ENCODE assay signal across 19 mouse cellular contexts in the genomic region with DNA sequence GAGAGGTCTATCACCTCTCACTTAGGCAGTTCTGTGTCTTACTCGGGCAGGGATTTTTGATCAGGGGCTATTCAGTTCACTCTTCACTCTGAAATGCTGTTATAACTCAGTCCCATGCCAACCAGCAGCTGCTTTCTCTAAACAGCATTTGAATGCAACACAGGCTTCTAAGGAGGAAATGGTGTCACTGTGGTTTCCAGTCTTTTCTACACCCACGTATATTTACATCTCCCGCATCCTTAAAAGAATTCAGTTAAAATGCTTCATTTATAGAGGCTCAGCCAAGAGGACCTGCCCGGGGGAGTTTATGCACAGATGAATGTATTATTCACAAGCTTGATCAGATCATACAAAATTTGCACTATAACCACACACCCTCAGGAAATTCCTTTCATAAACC.
DNase-seq lines count a peak whose midpoint lies in the region; ATAC-seq and TF ChIP-seq lines count a peak whose summit lies in the region.
"Had no signal": no experiment of that assay in that cellular context is flagged by ENCODE, and none has a peak within 500 bp of the region (broad histone marks: within the 10 kb centered on the region; RNA-seq: fewer than 3 reads in every experiment).

No protein-coding gene starts in this region.

- no peak overlapping the region for H3K9ac ChIP-seq in forebrain, embryonic 15.5 days (replicated peaks)
- H3K9ac ChIP-seq in hindbrain, postnatal 0 days (replicated peaks; ENCODE audit: low read length), result no peak overlapping the region
- no peak overlapping the region for H3K9ac ChIP-seq in hindbrain, embryonic 11.5 days (ENCODE audit: low read depth, low read length)
- H3K9ac ChIP-seq in midbrain, embryonic 14.5 days (replicated peaks; ENCODE audit: low read length), result no peak overlapping the region
- H3K9ac ChIP-seq: hindbrain, embryonic 14.5 days; kidney, embryonic 15.5 days; midbrain, embryonic 12.5 days had no signal

- no peak overlapping the region for H3K4me3 ChIP-seq in forebrain, embryonic 15.5 days
- no peak overlapping the region for H3K4me3 ChIP-seq in forebrain, embryonic 10.5 days
- no peak overlapping the region for H3K4me3 ChIP-seq in hindbrain, postnatal 0 days (ENCODE audit: low read length)
- H3K4me3 ChIP-seq in hindbrain, embryonic 11.5 days (ENCODE audit: low read depth, low read length), result no peak overlapping the region
- H3K4me3 ChIP-seq in midbrain, embryonic 14.5 days (replicated peaks; ENCODE audit: low read depth, low read length), result no peak overlapping the region
- no peak overlapping the region for H3K4me3 ChIP-seq in midbrain, embryonic 10.5 days
- H3K4me3 ChIP-seq: erythroblast, embryonic 14.5 days; heart, embryonic 10.5 days; kidney, embryonic 15.5 days; midbrain, embryonic 12.5 days; myocyte had no signal

- ATAC-seq in forebrain, embryonic 15.5 days (replicated peaks), result 0 out of 2 replicates have a peak, but pooled peaks have one; percentile 11
- no peak for ATAC-seq in hindbrain, postnatal 0 days
- ATAC-seq in hindbrain, embryonic 11.5 days (ENCODE audit: low FRiP score), result no peak
- no peak for ATAC-seq in midbrain, embryonic 14.5 days (ENCODE audit: low FRiP score, low TSS enrichment)
- ATAC-seq: intestine, embryonic 16.5 days; lung, postnatal 0 days had no signal

- H3K4me2 ChIP-seq in forebrain, embryonic 15.5 days (replicated peaks), result no peak overlapping the region
- H3K4me2 ChIP-seq in hindbrain, postnatal 0 days (ENCODE audit: low read depth, low read length), result no peak overlapping the region
- H3K4me2 ChIP-seq in hindbrain, embryonic 11.5 days (replicated peaks; ENCODE audit: low read depth, low read length), result no peak overlapping the region
- no peak overlapping the region for H3K4me2 ChIP-seq in midbrain, embryonic 14.5 days (ENCODE audit: low read length)
- H3K4me2 ChIP-seq: hindbrain, embryonic 14.5 days; kidney, embryonic 15.5 days; midbrain, embryonic 12.5 days had no signal

- H3K27ac ChIP-seq in forebrain, embryonic 15.5 days (replicated peaks), result no peak overlapping the region
- no peak overlapping the region for H3K27ac ChIP-seq in forebrain, embryonic 10.5 days
- 0 out of 2 replicates have a peak overlapping the region, but pooled peaks have one; percentile 15 for H3K27ac ChIP-seq in hindbrain, postnatal 0 days
- no peak overlapping the region for H3K27ac ChIP-seq in hindbrain, embryonic 11.5 days (ENCODE audit: low read depth, low read length)
- no peak overlapping the region for H3K27ac ChIP-seq in midbrain, embryonic 14.5 days (replicated peaks; ENCODE audit: low read depth, low read length)
- no peak overlapping the region for H3K27ac ChIP-seq in midbrain, embryonic 10.5 days (replicated peaks)
- H3K27ac ChIP-seq: heart, embryonic 10.5 days; hindbrain, embryonic 14.5 days; kidney, embryonic 15.5 days; midbrain, embryonic 12.5 days had no signal

- WGBS in forebrain, embryonic 15.5 days, result 49% methylated on average over 4 of the region's 4 CpGs
- WGBS in forebrain, embryonic 10.5 days, result 80% methylated on average over 4 of the region's 4 CpGs
- WGBS in hindbrain, postnatal 0 days, result 49% methylated on average over 4 of the region's 4 CpGs
- WGBS in hindbrain, embryonic 11.5 days, result 75% methylated on average over 4 of the region's 4 CpGs
- 51% methylated on average over 4 of the region's 4 CpGs for WGBS in midbrain, embryonic 14.5 days
- WGBS in midbrain, embryonic 10.5 days, result 88% methylated on average over 4 of the region's 4 CpGs

- H3K9me3 ChIP-seq in forebrain, embryonic 15.5 days, result no peaks in the 10 kb centered on the region
- H3K9me3 ChIP-seq in forebrain, embryonic 10.5 days, result no peaks in the 10 kb centered on the region
- H3K9me3 ChIP-seq in hindbrain, postnatal 0 days (ENCODE audit: low read length), result no peaks in the 10 kb centered on the region
- H3K9me3 ChIP-seq in hindbrain, embryonic 11.5 days (ENCODE audit: control insufficient read depth, low read length), result no peaks in the 10 kb centered on the region
- H3K9me3 ChIP-seq in midbrain, embryonic 14.5 days (ENCODE audit: control insufficient read depth, low read length), result no peaks in the 10 kb centered on the region
- H3K9me3 ChIP-seq in midbrain, embryonic 10.5 days (replicated peaks), result no peaks in the 10 kb centered on the region
- H3K9me3 ChIP-seq: heart, embryonic 10.5 days; kidney, embryonic 15.5 days; midbrain, embryonic 12.5 days had no signal

- H3K27me3 ChIP-seq in forebrain, embryonic 15.5 days, result no peaks in the 10 kb centered on the region
- no peaks in the 10 kb centered on the region for H3K27me3 ChIP-seq in forebrain, embryonic 10.5 days (ENCODE audit: poor library complexity, severe bottlenecking)
- H3K27me3 ChIP-seq in hindbrain, postnatal 0 days (ENCODE audit: insufficient read depth, low read length), result no peaks in the 10 kb centered on the region
- H3K27me3 ChIP-seq in hindbrain, embryonic 11.5 days (ENCODE audit: control insufficient read depth, insufficient read depth, low read length), result no peaks in the 10 kb centered on the region
- H3K27me3 ChIP-seq in midbrain, embryonic 14.5 days (ENCODE audit: control insufficient read depth, insufficient read depth, low read length), result no peaks in the 10 kb centered on the region
- H3K27me3 ChIP-seq in midbrain, embryonic 10.5 days (ENCODE audit: low read depth, poor library complexity, severe bottlenecking), result no peaks in the 10 kb centered on the region
- H3K27me3 ChIP-seq: kidney, embryonic 15.5 days; midbrain, embryonic 12.5 days had no signal

- H3K4me1 ChIP-seq in forebrain, embryonic 15.5 days, result peaks cover 3% of the 10 kb centered on the region; the same call in 1 of the 2 replicates
- H3K4me1 ChIP-seq in forebrain, embryonic 10.5 days, result no peaks in the 10 kb centered on the region
- H3K4me1 ChIP-seq in hindbrain, postnatal 0 days (ENCODE audit: insufficient read depth, low read length), result no peaks in the 10 kb centered on the region
- no peaks in the 10 kb centered on the region for H3K4me1 ChIP-seq in hindbrain, embryonic 11.5 days (replicated peaks; ENCODE audit: control insufficient read depth, insufficient read depth, low read length)
- peaks cover 5% of the 10 kb centered on the region; the same call in 1 of the 2 replicates for H3K4me1 ChIP-seq in midbrain, embryonic 14.5 days (ENCODE audit: control insufficient read depth, insufficient read depth, low read length)
- H3K4me1 ChIP-seq in midbrain, embryonic 10.5 days, result peaks cover 11% of the 10 kb centered on the region
- H3K4me1 ChIP-seq: heart, embryonic 10.5 days; kidney, embryonic 15.5 days had no signal

- no peak for DNase-seq in forebrain, embryonic 10.5 days (ENCODE audit: extremely low spot score, low spot score)
- no peak for DNase-seq in hindbrain, postnatal 0 days (ENCODE audit: low spot score)
- DNase-seq in hindbrain, embryonic 11.5 days (ENCODE audit: low spot score), result no peak
- DNase-seq in midbrain, embryonic 14.5 days, result peak; percentile 46
- DNase-seq in midbrain, embryonic 10.5 days (ENCODE audit: low spot score), result no peak
- peak; percentile 43 for DNase-seq in Muller cell, postnatal 12 days (ENCODE audit: inconsistent ontology term)
- no peak for DNase-seq in retina, embryonic 14.5 days (ENCODE audit: low spot score)
- DNase-seq: cerebellum, adult 8-10 months; liver; thymus, postnatal 14 days had no signal

- no peaks in the 10 kb centered on the region for H3K36me3 ChIP-seq in forebrain, embryonic 15.5 days
- H3K36me3 ChIP-seq in forebrain, embryonic 10.5 days (replicated peaks), result no peaks in the 10 kb centered on the region
- H3K36me3 ChIP-seq in hindbrain, postnatal 0 days (ENCODE audit: insufficient read depth, low read length), result no peaks in the 10 kb centered on the region
- H3K36me3 ChIP-seq in hindbrain, embryonic 11.5 days (ENCODE audit: control insufficient read depth, insufficient read depth, low read length), result no peaks in the 10 kb centered on the region
- H3K36me3 ChIP-seq in midbrain, embryonic 14.5 days (ENCODE audit: control insufficient read depth, insufficient read depth, low read length), result no peaks in the 10 kb centered on the region
- no peaks in the 10 kb centered on the region for H3K36me3 ChIP-seq in midbrain, embryonic 10.5 days
- H3K36me3 ChIP-seq: heart, embryonic 10.5 days; kidney, embryonic 15.5 days; midbrain, embryonic 12.5 days had no signal

- no peak for TF ChIP-seq CTCF in hindbrain, postnatal 0 days (IDR thresholded peaks at IDR 0.05; ENCODE audit: low read depth)

Comparison
In these comparisons a context has a peak if more than half of its experiments do, and no peak if none do; other contexts are left out.
1. DNase-seq: peak in midbrain, embryonic 14.5 days (single experiment) and Muller cell, postnatal 12 days (single experiment); none in forebrain, embryonic 10.5 days (single experiment), hindbrain, postnatal 0 days (single experiment), hindbrain, embryonic 11.5 days (single experiment), midbrain, embryonic 10.5 days (single experiment) and retina, embryonic 14.5 days (single experiment).